Mouse (Mus musculus) c-Kit-positive CD71-positive TER-119-positive erythroid progenitor cells, embryonic 14.5 days (primary cell): ENCODE results near the gene Atad3a.
"Not testable (repeated sequence)": the region's sequence is repeated elsewhere in the genome, so short reads cannot be mapped to it uniquely, and the experiment has no call there.

Source experiments
- DNase-seq: peaks from one replicate; pipeline ENCODE4 v3.0.0-alpha.2; 2013; ENCODE audit warnings: low spot score

The Atad3a gene

GRCm38 (mm10) chr4:155774971-155775740 is 14.3 kb upstream of the Atad3a start:
- no peak for DNase-seq

- peak; percentile 65 for DNase-seq
These were observed 13.4 kb upstream of the Atad3a start, which contains the start of gene Vwa1 for GRCm38 (mm10) chr4:155774280-155774754. TSS of gene Vwa1 (minus strand) at chr4:155774698.

DNA sequence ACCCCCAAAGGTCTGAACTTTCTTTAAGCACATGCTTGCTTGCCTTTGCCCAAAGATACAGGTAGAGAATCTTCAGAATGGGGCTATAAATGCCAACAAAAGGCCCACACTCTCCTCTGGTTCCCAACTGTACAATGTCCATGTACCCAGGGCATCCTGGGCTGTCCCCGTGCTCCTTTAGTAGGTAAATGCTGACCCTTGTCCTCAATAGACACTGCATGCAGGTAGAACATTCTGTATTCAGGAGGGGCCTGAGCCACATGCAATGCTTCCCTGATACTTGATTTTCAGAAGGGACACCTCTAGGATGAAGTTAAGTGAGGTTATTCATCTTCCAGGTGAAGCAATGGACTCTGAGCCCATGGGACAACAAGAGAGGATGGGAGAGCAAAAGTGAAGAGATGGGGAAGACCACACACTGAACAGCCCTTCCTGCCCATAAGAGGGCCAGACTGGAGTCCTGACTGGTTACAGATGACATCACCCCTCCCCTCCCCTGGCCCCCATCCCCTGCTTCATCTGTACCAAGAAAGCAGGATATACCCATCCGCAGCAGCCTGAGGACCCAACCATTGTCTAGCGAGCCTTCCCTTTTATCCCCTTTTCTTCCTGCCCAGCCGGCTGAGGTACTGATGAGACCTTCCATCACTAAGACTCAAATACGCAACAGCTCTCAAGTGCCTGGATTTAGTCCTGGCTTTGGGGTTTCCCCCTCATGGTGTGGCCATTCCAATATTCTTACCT is 12.6 kb upstream of the Atad3a start:
- no peak for DNase-seq

DNA sequence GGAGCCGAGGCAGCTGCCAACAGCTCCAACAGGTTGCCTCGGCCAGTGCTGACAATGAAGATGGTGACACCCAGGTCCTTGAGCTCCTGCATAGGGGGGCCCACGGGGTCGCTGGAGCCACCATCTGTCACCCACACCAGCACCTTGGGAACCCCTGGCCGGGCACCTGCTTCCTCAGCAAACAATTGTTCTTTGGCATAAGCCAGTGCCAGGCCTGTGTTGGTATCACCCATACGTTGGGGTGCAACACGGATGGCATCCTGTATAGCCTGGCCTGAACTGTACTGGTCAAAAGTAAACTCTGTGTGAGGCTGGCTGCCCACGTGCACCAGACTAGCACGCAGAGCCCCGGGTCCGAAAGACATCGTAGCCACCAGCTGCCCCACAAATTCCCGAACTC is 11.9 kb upstream of the Atad3a start:
- no peak for DNase-seq

GRCm38 (mm10) chr4:155771706-155772105 is 10.8 kb upstream of the Atad3a start:
- no peak for DNase-seq

DNA sequence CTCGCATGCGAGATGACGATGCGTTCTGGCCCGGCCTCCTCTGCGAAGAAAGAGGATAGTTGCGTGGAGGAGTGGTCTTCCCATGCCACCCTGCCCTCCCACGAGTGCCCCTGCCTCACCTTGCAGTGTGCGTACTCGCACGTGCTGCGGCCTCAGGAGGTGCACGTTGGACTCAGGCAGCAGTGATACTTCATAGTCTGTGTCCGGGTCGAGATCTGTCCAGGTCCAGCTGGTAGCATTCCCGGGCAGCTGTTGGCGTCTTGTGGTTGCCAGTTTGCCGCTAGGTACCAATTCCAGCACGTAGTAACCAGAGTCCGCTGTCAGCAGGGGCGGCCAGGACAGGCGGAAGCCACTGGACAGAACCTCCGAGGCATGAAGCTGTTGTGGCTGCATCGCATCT is 9.7 kb upstream of the Atad3a start:
- no peak for DNase-seq

DNA sequence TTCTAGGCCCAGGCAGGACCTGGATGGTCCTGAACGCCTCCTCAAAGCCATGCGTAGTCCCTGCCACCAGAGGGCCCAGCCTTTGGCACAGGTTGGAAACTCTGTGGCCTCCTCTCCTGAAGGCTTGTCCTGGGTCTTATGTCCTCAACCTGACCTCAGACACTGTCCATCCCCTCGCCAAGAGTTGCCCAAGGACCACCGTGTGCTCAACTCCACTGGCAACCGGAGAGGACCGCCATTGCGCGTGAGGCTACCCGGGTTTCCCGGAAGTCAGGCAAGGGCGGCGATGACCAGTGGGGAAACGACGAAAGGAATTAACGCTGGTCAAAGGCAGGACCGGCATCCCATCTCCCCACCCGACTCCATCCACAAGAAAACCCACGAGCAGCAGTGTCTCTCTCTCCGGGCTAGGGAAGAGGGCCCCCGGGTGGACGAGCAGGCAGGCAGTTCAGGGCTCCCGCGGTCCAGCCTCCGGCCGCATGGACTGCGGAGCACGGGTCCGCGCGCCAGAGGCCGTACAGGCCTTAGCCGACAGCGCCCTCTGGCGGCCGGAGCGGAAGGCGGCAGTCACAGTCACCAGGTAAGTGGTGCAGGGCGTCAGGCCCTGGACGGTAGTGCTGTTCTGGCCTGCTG is 9.1 kb upstream of the Atad3a start:
- peak; percentile 82 for DNase-seq

GRCm38 (mm10) chr4:155769496-155769879 is 8.6 kb upstream of the Atad3a start:
- no peak for DNase-seq

GRCm38 (mm10) chr4:155762357-155762756 is 1.5 kb upstream of the Atad3a start:
- no peak for DNase-seq

DNA sequence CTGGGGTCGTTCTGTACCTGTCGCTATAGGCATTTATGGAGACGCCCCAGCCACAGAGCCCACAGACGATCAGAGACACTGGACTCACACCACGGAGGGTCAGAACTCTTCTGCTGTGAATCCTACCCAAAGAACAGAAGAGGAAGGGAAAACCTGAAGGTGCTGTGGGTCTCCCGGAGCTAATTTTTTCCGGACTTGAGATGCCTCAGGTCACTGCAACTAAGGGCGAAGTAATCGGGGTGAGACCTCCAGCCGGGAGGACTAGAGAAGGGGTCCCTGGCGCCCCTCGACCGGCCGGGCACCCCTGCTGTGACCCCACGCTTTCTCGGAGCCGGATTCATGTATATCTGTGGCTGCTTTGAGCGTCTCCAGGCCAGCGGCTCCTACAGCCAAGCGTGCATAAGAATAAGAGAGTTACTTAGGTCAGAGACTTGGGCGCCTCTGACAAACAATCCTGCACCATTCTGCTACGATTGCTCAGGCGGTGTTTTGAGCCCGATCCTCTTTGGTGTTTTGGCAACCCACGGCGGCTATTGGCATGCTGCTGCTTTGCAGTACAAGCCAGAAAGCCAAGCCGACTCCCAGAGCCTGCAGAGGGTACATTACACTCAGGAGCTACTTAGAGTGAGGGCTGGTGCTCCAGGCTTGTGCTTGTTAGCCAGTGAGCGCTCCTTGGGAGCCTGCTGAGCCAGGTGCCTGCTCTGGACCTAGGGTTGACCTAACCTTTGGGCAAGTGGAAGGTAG is 635 bp upstream of the Atad3a start:
- DNase-seq: no peak

GRCm38 (mm10) chr4:155759862-155760612 is 856 bp downstream of the Atad3a start:
- peak; percentile 52 for DNase-seq

- DNase-seq: no peak
These were observed 3.9 kb downstream of the Atad3a start for GRCm38 (mm10) chr4:155757011-155757410.

- DNase-seq: no peak
These were observed 14.1 kb downstream of the Atad3a start for GRCm38 (mm10) chr4:155746575-155747490.

- DNase-seq: no peak
These were observed 14.8 kb downstream of the Atad3a start for GRCm38 (mm10) chr4:155746036-155746548.

DNA sequence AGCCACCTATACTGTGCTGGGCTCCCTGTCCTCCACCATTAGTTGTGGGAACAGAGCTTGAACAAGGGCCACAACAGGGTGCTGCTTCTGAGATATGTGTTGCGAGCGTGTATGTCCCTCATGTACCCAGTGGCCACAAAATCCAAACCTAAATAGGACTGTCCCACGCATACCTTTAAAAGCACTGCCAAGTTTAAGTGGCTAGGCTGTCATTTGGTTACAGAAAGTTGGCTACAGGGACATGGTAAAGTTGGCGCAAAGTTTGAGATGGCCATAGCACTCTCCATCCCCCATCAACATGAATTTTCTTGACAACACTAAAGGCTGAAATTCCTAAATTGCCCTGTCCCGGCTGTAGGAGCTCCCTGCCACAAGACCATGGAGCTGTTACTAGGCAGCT is 15.8 kb downstream of the Atad3a start:
- DNase-seq: no peak

GRCm38 (mm10) chr4:155744474-155744873 is 16.4 kb downstream of the Atad3a start:
- DNase-seq: no peak

DNA sequence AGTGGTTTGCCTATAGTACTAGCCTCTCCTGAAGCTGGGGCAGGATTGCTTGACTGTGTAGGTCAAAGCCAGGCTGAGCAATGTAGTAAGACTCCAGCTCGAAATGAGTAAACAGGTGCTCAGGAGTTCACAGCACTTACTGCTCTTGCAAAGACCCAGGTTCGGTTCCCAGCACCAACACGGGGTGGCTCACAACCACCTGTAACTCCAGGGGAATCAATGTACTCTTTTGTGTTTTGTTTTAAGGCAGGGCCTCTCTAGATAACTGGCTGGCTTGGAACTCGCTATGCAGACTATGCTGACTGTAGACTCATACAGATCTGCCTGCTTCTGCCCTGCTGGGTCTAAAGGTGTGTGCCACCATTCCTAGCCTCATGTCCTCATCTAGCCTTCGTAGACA is 18.2 kb downstream of the Atad3a start:
- no peak for DNase-seq

- DNase-seq: not testable (repeated sequence)
These were observed 20.2 kb downstream of the Atad3a start for GRCm38 (mm10) chr4:155740681-155741080.

- no peak for DNase-seq
These were observed 20.9 kb downstream of the Atad3a start for GRCm38 (mm10) chr4:155739741-155740636.
